Mouse (Mus musculus) lung, postnatal 10 days (tissue): ENCODE measurements at regions not wholly inside any gene's neighbourhood (a gene's known extent, or its start where the extent isn't known, plus 50 kb on each side); places are given as distances from the start of the nearest gene placed in this dataset.

Experiments
- DNase-seq: peaks from one replicate; pipeline ENCODE4 v3.0.0; 2021

GRCm38 (mm10) chr4:150800774-150801173 lies 52.9 kb upstream of the Errfi1 start:
- DNase-seq: no peak

GRCm38 (mm10) chr4:150799550-150800398 lies 53.9 kb upstream of the Errfi1 start:
- peak; percentile 51 for DNase-seq

GRCm38 (mm10) chr4:150798783-150799530 lies 54.8 kb upstream of the Errfi1 start:
- DNase-seq: peak; percentile 64

- DNase-seq: no peak
Measured at GRCm38 (mm10) chr4:150798281-150798680, 55.4 kb upstream of the Errfi1 start.

- DNase-seq: no peak
Measured at GRCm38 (mm10) chr4:150797057-150797456, 56.7 kb upstream of the Errfi1 start.

- DNase-seq: no peak
Measured at GRCm38 (mm10) chr4:150794878-150795277, 58.8 kb upstream of the Errfi1 start.

- DNase-seq: no peak
Measured at GRCm38 (mm10) chr4:150794257-150794794, 59.4 kb upstream of the Errfi1 start.

GRCm38 (mm10) chr4:150793146-150793545 lies 60.6 kb upstream of the Errfi1 start:
- no peak for DNase-seq

GRCm38 (mm10) chr4:150789166-150789565 lies 64.6 kb upstream of the Errfi1 start:
- DNase-seq: no peak

- DNase-seq: no peak
Measured at GRCm38 (mm10) chr4:150787113-150787512, 66.6 kb upstream of the Errfi1 start.

GRCm38 (mm10) chr4:150786651-150787050 lies 67.1 kb upstream of the Errfi1 start:
- DNase-seq: no peak

GRCm38 (mm10) chr4:150784491-150785451 lies 68.9 kb upstream of the Errfi1 start:
- DNase-seq: peak; percentile 70

GRCm38 (mm10) chr4:150781304-150781703 lies 72.4 kb upstream of the Errfi1 start:
- peak; percentile 59 for DNase-seq

GRCm38 (mm10) chr4:150779340-150779739 lies 74.4 kb upstream of the Errfi1 start:
- no peak for DNase-seq

GRCm38 (mm10) chr4:150778683-150779082 lies 75.0 kb upstream of the Errfi1 start:
- peak; percentile 71 for DNase-seq

- DNase-seq: peak; percentile 56
Measured at GRCm38 (mm10) chr4:150775695-150776521, 77.8 kb upstream of the Errfi1 start.

- no peak for DNase-seq
Measured at GRCm38 (mm10) chr4:150775281-150775680, 78.4 kb upstream of the Errfi1 start.

- DNase-seq: no peak
Measured at GRCm38 (mm10) chr4:150774289-150774914, 79.3 kb upstream of the Errfi1 start.

- DNase-seq: no peak
Measured at GRCm38 (mm10) chr4:150771922-150772651, 81.6 kb upstream of the Errfi1 start.

GRCm38 (mm10) chr4:150771469-150771868 lies 82.2 kb upstream of the Errfi1 start:
- DNase-seq: peak; percentile 25
